Mouse (Mus musculus) intestine, embryonic 14.5 days (tissue): ENCODE results near the gene Pacrg. TPM values are rescaled to one million over a fixed set of nuclear protein-coding genes. Genes with fewer than 3 reads are reported as not detected.

ENCODE experiments used
- ATAC-seq: fragments of 200-750 bp; cut with Nextera tagmentation; replicated peaks from 2 replicates; pipeline ENCODE4 v1.8.0; 2017; ENCODE audit warnings: low read depth, moderate number of reproducible peaks, moderate TSS enrichment, moderate library complexity; ENCODE audit not compliant: low FRiP score, low TSS enrichment
- DNase-seq: peaks from one replicate; pipeline ENCODE4 v3.0.0-alpha.2; 2018; ENCODE audit warnings: low spot score
- H3K27ac ChIP-seq: fragments of 300-500 bp; sonication (generic); 2 replicates; pipeline ENCODE4 v1.5.1; 2014; ENCODE audit warnings: low read depth, mild to moderate bottlenecking, control low read depth
- H3K27me3 ChIP-seq: fragments of 300-500 bp; sonication (generic); replicated peaks from 2 replicates; pipeline ENCODE4 v1.6.1; 2014; ENCODE audit warnings: low read length, control low read depth; ENCODE audit not compliant: control insufficient read depth, insufficient read depth
- H3K36me3 ChIP-seq: fragments of 300-500 bp; sonication (generic); 2 replicates; pipeline ENCODE4 v1.6.1; 2014; ENCODE audit warnings: low read length, control low read depth; ENCODE audit not compliant: control insufficient read depth, insufficient read depth
- H3K4me1 ChIP-seq: fragments of 300-500 bp; sonication (generic); replicated peaks from 2 replicates; pipeline ENCODE4 v1.6.1; 2014; ENCODE audit warnings: low read length, control low read depth, mixed read lengths; ENCODE audit not compliant: control insufficient read depth, insufficient read depth
- H3K4me2 ChIP-seq: fragments of 300-500 bp; sonication (generic); 2 replicates; pipeline ENCODE4 v1.6.1; 2014; ENCODE audit warnings: low read length
- H3K4me3 ChIP-seq: fragments of 300-500 bp; sonication (generic); 2 replicates; pipeline ENCODE4 v1.5.1; 2014; ENCODE audit warnings: low read depth, low read length, control low read depth, mixed read lengths
- H3K9ac ChIP-seq: fragments of 300-500 bp; sonication (generic); 2 replicates; pipeline ENCODE4 v1.6.1; 2014; ENCODE audit warnings: mild to moderate bottlenecking, low read length
- H3K9me3 ChIP-seq: fragments of 300-500 bp; sonication (generic); 2 replicates; pipeline ENCODE4 v1.6.1; 2016; ENCODE audit warnings: low read length, control low read depth; ENCODE audit not compliant: control insufficient read depth
- WGBS: fragments of 180-500 bp; shearing (Covaris S2); extraction: QIAGEN DNeasy Blood & Tissue Kit; methylation state at CpG from one replicate; pipeline ENCODE4 v1.1.7; 2014; 5-methylcytosine and 5-hydroxymethylcytosine counted together
- polyA plus RNA-seq: library from polyadenylated mRNA; unstranded; fragments of >200 nt; fragmentation: Nextera tagmentation; extraction: Ambion mirVana; gene quantifications from 2 replicates; pipeline ENCODE4 v1.2.1, GENCODE M21; 2014

The Pacrg gene
- polyA plus RNA-seq, 1 experiment from 2014 or later: 1.1 TPM

GRCm38 (mm10) chr17:10626299-10627095 lies 213.6 kb downstream of the Pacrg start:
- no peaks in the 10 kb centered on the region for H3K9me3 ChIP-seq
- DNase-seq: no peak
- no peak overlapping the region for H3K4me2 ChIP-seq
- H3K36me3 ChIP-seq: no peaks in the 10 kb centered on the region
- 74% methylated on average over 13 of the region's 13 CpGs for WGBS
- H3K4me3 ChIP-seq: no peak overlapping the region
- no peak overlapping the region for H3K9ac ChIP-seq
- no peak for ATAC-seq
- H3K27me3 ChIP-seq: no peaks in the 10 kb centered on the region
- no peak overlapping the region for H3K27ac ChIP-seq
- H3K4me1 ChIP-seq: 0 out of 2 replicates have a peak, but pooled peaks cover 2% of the 10 kb centered on the region

GRCm38 (mm10) chr17:10624699-10625424 lies 215.2 kb downstream of the Pacrg start:
- no peaks in the 10 kb centered on the region for H3K4me1 ChIP-seq
- H3K27me3 ChIP-seq: no peaks in the 10 kb centered on the region
- H3K9me3 ChIP-seq: no peaks in the 10 kb centered on the region
- H3K9ac ChIP-seq: no peak overlapping the region
- H3K27ac ChIP-seq: no peak overlapping the region
- DNase-seq (no peak), ATAC-seq (no peak)
- 82% methylated on average over 6 of the region's 6 CpGs for WGBS
- H3K36me3 ChIP-seq: no peaks in the 10 kb centered on the region
- H3K4me3 ChIP-seq: no peak overlapping the region
- no peak overlapping the region for H3K4me2 ChIP-seq

- Histone ChIP-seq H3K9ac (no peak overlapping the region), H3K4me3 (no peak overlapping the region), H3K27me3 (no peaks in the 10 kb centered on the region), H3K9me3 (no peaks in the 10 kb centered on the region), H3K36me3 (no peaks in the 10 kb centered on the region), H3K4me2 (no peak overlapping the region), H3K4me1 (no peaks in the 10 kb centered on the region), H3K27ac (no peak overlapping the region)
- ATAC-seq (no peak), DNase-seq (peak; percentile 33)
- WGBS: 64% methylated on average over 2 of the region's 2 CpGs
Observed at GRCm38 (mm10) chr17:10620621-10621020, 219.5 kb downstream of the Pacrg start.

- no peaks in the 10 kb centered on the region for H3K4me1 ChIP-seq
- ATAC-seq (no peak), DNase-seq (peak; percentile 12)
- no peaks in the 10 kb centered on the region for H3K27me3 ChIP-seq
- H3K4me2 ChIP-seq: no peak overlapping the region
- no peak overlapping the region for H3K27ac ChIP-seq
- no peaks in the 10 kb centered on the region for H3K36me3 ChIP-seq
- no peak overlapping the region for H3K9ac ChIP-seq
- no peaks in the 10 kb centered on the region for H3K9me3 ChIP-seq
- 83% methylated on average over 3 of the region's 3 CpGs for WGBS
- no peak overlapping the region for H3K4me3 ChIP-seq
Observed at GRCm38 (mm10) chr17:10619881-10620280, 220.2 kb downstream of the Pacrg start.

GRCm38 (mm10) chr17:10617656-10618055 lies 222.5 kb downstream of the Pacrg start:
- WGBS: 64% methylated on average over 4 of the region's 4 CpGs
- no peak overlapping the region for H3K4me3 ChIP-seq
- ATAC-seq (no peak), DNase-seq (peak; percentile 10)
- H3K9ac ChIP-seq: no peak overlapping the region
- no peak overlapping the region for H3K4me2 ChIP-seq
- H3K9me3 ChIP-seq: no peaks in the 10 kb centered on the region
- H3K4me1 ChIP-seq: no peaks in the 10 kb centered on the region
- H3K27me3 ChIP-seq: no peaks in the 10 kb centered on the region
- no peak overlapping the region for H3K27ac ChIP-seq
- H3K36me3 ChIP-seq: no peaks in the 10 kb centered on the region

- ATAC-seq (no peak), DNase-seq (peak; percentile 48)
- Histone ChIP-seq H3K9me3 (no peaks in the 10 kb centered on the region), H3K4me1 (no peaks in the 10 kb centered on the region), H3K4me3 (no peak overlapping the region), H3K4me2 (no peak overlapping the region), H3K27ac (no peak overlapping the region), H3K9ac (no peak overlapping the region), H3K36me3 (no peaks in the 10 kb centered on the region), H3K27me3 (no peaks in the 10 kb centered on the region)
- 86% methylated on average over 7 of the region's 7 CpGs for WGBS
Observed at GRCm38 (mm10) chr17:10615611-10616010, 224.5 kb downstream of the Pacrg start.

- Histone ChIP-seq H3K27ac (no peak overlapping the region), H3K4me3 (no peak overlapping the region), H3K9me3 (no peaks in the 10 kb centered on the region), H3K36me3 (no peaks in the 10 kb centered on the region), H3K27me3 (no peaks in the 10 kb centered on the region), H3K9ac (no peak overlapping the region), H3K4me1 (no peaks in the 10 kb centered on the region), H3K4me2 (no peak overlapping the region)
- 78% methylated on average over 6 of the region's 6 CpGs for WGBS
- ATAC-seq (no peak), DNase-seq (no peak)
Observed at GRCm38 (mm10) chr17:10614696-10615095, 225.4 kb downstream of the Pacrg start.

GRCm38 (mm10) chr17:10611626-10612025 lies 228.5 kb downstream of the Pacrg start:
- ATAC-seq (no peak), DNase-seq (no peak)
- 43% methylated on average over 3 of the region's 3 CpGs for whole genome bisulfite sequencing
- H3K4me3 ChIP-seq: no peak overlapping the region
- H3K27ac ChIP-seq: no peak overlapping the region
- H3K4me1 ChIP-seq: no peaks in the 10 kb centered on the region
- H3K27me3 ChIP-seq: no peaks in the 10 kb centered on the region
- H3K9ac ChIP-seq: no peak overlapping the region
- H3K36me3 ChIP-seq: no peaks in the 10 kb centered on the region
- H3K4me2 ChIP-seq: no peak overlapping the region
- H3K9me3 ChIP-seq: no peaks in the 10 kb centered on the region
